Mouse (Mus musculus) layer of hippocampus, adult 18-20 months (tissue): ENCODE data around the gene Plod2. TPM values are rescaled to one million over a fixed set of nuclear protein-coding genes. Genes with fewer than 3 reads are reported as not detected.
A peak's percentile ranks its signal among the peaks of the same experiment; 100 is the strongest.

ENCODE experiments used
- DNase-seq, 2 experiments: peaks; one replicate each; pipeline ENCODE4 v3.0.0; 2022; ENCODE audit warnings: low spot score in 2 of 2
- total RNA-seq, 2 experiments: library from RNA; stranded (reverse); gene quantifications; 2 replicates each; pipeline ENCODE4 v1.2.3; 2021

Gene Plod2
- total RNA-seq, 2 experiments from 2014 or later = 6.3 to 6.6 TPM

DNA sequence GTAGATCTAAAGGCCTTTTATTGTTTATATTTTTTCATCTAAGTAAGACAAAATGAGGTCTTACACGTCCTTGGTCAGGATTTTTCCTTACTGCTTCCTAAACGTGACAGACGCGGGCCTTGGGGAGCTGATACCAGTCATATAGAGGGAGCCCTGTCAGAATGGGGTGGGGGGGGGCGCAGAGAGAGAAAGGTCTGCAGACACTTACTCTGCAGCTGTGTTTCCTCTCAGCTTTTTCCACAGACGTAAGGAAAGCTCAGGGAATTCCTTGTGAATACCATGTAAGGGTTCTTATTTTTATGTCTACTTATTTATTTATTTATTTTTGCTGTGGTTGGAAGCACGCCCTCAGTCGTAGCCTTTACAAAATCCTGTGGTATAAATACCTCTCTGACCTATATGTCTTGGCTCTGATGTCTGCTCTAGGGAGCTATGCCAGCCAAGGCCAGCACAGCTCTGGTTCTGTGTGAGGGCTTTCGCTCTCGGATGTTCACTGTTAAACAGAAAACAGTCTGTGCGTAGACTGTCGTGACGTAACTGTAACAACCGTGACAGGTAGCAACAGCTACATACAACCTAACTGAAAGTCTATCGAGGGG, 58.0 kb downstream of the Plod2 start:
- DNase-seq = no peak

DNA sequence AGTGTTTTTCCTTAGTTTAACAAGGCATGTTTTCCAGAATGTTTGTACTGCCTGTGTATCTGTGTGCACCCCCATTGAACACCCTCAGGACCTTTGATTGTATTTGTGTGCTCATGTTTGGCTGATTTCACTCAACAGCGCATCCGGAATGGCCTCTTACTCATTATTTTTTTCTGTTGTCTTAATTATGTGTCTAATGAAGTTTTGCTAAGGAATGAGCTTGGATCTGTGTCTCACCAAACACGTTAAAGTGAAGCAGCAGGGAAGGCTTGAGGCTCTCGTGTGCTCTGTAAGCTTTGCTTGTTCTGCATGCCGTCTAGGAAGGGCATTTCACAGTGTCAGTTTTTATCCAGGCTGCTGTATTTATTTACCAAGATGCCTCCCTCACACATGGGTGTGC, 59.5 kb downstream of the Plod2 start:
- DNase-seq = no peak

DNA sequence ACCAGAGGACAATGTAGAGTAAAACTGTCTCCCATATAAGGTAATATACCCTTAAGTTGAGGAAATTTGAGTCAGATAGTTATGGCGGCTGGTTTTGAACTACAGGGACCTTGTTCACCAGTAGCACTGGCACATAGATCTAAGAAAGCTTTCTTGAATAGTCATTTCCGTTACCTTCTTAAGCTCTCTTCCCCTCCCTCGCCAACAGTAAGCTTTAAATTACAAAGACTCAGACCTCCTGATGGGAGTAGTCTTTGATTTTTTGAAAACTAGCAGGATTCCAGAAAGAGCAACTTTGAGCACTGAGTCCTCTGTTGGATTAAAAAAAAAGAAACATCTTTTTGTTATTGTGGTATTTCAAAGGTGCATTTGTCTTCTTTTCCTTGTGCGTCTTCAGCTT, 61.5 kb downstream of the Plod2 start:
- DNase-seq = no peak

DNA sequence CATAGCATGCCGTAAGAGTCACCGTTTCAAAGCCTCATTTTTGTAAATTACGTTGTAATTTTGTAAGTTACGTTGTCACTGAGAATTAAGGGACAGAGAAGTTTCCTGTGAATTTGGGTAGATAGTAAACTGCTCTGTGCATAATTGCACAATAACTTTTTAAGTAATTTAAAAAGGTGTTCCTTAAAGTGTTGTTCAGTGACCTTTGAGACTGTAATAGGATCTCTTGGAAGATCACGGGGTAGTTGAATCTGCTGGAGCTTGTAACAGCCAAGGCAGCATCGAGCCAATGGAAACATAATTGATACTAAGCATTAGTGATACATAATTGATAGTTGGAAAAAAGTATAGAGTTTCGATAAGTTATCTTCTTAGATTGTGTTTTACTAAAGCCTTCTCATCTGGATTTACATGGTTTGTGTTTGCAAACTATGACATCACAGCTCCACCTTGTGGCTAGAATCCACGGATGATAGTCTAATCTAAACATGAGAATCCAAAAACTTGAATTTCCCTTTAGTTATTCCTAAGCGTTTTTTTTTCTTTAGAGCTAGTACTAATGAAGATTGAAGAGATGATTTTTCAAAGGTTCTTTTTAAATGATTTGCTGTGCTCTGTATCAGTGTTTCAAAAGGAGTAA, 68.7 kb downstream of the Plod2 start:
- peak in 1 of 2 experiments; percentile 78 for DNase-seq

DNA sequence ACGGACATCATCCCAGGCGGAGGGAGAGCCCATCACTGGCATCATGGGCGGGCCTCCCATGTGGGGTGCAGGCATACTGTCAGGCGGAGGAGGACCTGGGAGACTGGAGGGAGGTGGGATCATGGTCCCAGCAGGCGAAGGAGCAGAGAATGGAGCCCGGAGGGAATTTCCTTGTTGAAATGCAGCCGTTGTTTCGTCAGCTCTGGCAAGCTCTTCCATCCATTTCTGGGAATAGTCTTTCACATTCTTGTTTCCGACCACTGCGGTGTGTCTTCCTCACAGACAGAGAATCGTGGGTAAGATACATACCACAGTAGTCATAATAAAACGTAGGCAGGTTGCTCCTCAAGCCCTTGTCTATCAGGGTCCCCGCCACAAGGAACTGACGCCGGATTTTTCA, 70.6 kb downstream of the Plod2 start:
- no peak for DNase-seq

DNA sequence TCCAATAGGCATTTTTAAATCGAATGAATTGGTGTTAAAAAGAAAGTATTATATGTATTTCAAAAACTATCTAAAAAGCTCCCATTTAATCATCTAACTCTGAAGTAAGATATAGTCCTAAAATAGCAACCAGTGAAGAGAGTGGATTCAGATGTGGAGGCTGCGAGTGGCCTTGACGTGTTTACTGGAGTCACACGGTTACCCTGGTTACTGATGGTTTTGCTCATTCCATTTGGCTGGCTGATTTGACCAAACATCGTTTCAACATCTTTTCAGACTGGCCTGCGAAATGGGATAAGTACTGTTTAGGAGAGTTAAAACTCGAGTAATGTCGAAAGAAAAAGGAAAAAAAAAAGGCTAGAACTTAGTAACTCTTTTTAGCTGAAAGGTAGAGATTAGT, 71.2 kb downstream of the Plod2 start:
- DNase-seq = no peak

DNA sequence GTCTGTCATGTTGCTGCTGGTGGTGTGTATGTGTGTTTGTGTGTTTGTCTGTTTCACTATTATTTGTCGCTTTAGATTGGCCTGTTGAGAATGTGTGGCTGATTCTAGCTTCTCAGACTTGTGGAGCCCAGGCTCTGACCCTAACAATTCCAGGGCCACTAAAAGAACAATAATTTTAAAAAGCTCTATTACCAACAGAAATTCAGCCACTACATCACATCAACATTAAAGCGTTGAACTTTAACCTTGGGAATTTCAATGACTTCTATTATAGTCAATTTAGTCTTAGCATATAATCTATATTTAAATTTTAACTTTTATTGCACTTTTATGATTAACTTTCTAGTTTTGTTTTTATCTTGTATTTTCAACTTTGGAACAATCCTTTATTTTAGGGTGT, 74.4 kb downstream of the Plod2 start:
- no peak for DNase-seq

DNA sequence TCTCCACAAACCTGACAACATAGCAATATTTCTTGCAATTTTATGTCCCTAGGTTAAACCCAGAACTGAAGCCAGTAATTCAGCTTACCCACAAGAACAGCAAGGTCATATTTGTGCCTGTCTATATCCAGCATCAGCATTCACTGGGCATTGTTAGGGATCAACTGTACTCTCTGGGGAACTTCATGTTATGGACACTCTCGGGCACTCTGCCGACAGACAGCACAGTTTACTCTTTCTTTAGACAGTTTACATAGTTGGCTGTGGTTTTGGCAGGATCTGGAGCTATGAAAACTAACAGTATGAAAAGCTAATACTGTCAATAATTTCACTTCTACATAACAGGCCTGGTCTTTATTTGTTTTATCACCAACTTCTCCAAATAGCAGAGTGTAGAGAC, 75.4 kb downstream of the Plod2 start:
- DNase-seq = no peak

DNA sequence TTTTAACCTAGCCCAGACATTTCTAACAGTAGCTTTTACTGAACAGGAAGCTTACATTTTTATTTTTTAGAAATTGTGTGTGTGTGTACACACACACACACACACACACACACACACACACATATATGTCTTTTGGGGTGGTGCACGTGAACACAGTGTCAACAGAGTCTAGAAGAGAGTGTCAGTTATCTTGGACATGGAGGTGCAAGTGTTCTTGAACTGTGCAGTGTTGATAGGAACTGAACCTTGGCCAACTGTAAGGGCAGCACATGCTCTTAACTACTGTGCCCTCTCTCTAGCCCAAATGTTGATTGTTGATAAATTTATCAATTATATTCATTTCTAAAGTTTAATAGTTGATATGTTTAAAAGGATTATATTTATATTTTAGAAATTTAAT, 78.1 kb downstream of the Plod2 start:
- DNase-seq = no peak

DNA sequence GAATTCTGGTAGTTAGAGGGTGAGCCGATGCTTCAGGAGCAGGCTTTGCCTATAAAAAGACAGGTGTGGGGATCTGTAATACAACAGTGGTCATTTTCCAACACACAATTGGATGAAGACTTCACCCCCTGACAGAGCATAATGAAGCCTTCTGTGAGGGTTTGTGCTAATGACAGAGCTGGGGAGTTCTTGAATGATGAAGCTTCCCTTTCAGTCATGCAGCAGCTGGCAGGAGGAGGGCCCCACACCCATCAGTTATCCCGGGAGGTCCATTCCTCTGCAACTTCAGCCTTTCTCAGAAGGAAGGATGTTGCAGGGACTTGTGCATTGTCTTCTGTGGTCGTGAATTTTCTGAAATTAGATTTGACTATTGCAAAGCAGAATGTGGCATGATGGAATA, 79.2 kb downstream of the Plod2 start:
- no peak for DNase-seq

DNA sequence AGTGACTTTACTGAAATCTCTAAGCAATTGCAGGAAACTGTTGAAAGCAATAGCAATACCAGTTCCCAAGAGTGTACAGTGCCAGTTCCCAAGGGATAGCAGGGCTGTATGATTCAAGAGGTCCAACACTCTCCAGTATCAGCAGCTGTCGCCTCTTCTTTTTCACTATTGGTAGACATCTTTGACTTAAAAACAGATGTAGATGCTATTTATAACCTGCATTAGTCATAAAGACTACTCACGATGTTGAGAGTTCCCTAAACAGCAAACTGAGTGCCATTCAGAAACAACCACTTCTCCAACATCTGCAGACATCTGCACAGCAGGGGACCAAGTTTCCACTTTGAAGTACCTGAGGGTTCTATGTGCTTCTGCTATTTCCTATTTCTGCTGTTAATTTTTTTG, 79.9 kb downstream of the Plod2 start:
- no peak for DNase-seq

DNA sequence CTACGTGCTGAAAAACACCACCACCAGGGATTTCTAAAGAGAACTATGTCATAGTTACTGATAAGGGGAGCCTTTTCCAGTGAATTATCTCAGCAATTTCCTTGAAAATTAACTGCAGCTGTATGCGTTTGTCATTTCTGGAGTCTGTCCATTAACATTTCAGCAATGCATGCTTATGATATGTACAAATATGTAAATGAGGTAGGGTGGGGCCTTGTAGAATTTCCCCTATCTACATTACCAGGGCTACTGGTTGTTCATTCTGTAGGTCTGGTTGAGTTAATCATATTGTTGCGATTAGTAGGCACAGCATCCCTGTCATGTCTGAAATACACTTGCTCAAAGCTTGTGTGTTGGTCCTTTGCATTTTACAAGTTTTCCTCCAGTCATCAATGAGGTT, 92.8 kb downstream of the Plod2 start:
- no peak for DNase-seq

DNA sequence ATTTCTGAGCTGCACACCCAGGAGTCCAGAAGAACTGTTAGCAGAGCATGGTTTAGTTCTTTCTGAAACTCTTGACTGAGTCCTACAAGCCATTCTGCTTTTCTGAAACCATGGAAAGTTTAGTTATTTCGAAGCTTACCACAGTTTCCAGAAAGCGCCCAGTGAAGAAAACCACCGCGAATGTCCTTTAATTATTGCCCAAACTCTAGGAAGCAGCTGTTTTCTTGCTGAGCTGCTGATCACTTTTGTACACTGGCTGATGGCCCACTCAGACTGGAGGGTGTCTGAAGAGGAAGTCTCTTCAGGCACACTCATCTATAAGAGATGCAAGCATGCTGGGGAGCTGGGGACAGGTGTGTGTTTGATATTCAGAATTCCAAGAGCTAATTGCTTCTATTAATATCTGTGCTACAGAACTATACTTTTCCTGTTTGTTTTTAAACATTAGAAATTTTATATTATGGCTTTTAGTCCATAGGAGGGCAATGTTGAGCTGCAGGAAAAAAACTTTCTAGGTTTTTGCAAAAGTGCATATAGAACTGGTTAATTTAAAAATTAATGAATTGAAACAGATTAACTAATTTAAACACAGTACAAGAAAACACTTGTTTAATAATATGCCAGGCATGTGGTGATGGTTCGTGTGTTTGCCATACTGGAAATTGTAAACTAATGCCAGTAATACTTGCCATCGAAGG, 97.3 kb downstream of the Plod2 start:
- peak in 1 of 2 experiments; percentile 30 for DNase-seq

DNA sequence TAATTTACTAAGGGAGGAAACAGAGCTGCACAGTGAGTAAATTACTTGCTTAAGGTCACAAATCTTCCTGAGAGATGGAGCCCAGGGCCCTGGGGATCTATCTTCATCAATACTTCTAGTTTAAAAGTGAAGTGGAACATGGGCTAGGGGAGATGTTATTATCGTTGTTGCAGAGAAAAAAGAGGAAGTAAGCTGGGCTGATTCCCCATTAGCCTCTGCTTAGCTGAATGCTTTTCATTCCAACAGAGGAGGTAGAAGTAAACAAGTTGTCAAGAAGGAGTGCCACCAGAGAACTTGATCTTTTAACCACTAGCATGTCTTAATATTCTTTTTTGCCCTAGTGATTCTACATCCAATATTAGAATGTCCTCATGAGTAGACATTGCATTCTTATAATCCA, 99.7 kb downstream of the Plod2 start:
- DNase-seq = no peak

Other genes with a start within 250 kb of the Plod2 start
- gene 1700057G04Rik, start 232.8 kb upstream of the Plod2 start, total RNA-seq = not detected
- gene Plscr4, start 84.8 kb upstream of the Plod2 start, total RNA-seq = 1 to 10 TPM; 3.4 to 3.7 TPM